Mouse (Mus musculus) adrenal gland, adult (tissue): ENCODE results near the gene Zfr2.

ENCODE experiments used
- DNase-seq, 2 experiments: peaks; one replicate each; pipeline ENCODE4 v3.0.0; 2022 to 2023; ENCODE audit warnings: low spot score in 1 of 2; ENCODE audit not compliant: inconsistent age in 2 of 2

Zfr2 gene

GRCm38 (mm10) chr10:81232580-81233225 is at the start of gene Zfr2:
Gene Zfr2, plus strand, starts transcription at chr10:81233155.
- peak; percentile 96 to 97 for DNase-seq

GRCm38 (mm10) chr10:81183805-81184204 is 49.1 kb upstream of the Zfr2 start, which contains the start of gene 4930442H23Rik:
Gene 4930442H23Rik, minus strand, starts transcription at chr10:81183849.
- DNase-seq: peak in 1 of 2 experiments; percentile 53

DNA sequence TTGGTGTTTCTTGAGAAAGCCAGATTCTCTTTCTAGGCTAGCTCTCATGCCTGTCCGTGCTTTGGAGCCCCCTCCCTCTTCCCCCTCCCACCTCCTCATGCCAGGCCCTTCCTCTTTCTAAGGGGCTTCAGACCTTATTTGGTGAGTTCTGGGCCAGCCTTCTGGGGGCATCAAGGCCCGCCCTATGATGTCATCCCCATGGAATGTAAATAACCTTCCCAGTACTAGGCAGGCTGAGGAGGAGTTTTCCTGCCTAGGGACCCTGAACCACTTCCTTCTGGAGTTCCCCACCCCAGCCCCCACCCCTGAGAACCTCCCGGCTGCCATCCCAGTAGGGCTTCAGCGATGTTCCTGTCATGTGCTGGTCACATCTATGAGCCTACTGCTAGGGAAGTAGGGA is 48.2 kb upstream of the Zfr2 start:
- peak in 1 of 2 experiments; percentile 43 for DNase-seq

GRCm38 (mm10) chr10:81187161-81187560 is 45.8 kb upstream of the Zfr2 start:
- no peak for DNase-seq

DNA sequence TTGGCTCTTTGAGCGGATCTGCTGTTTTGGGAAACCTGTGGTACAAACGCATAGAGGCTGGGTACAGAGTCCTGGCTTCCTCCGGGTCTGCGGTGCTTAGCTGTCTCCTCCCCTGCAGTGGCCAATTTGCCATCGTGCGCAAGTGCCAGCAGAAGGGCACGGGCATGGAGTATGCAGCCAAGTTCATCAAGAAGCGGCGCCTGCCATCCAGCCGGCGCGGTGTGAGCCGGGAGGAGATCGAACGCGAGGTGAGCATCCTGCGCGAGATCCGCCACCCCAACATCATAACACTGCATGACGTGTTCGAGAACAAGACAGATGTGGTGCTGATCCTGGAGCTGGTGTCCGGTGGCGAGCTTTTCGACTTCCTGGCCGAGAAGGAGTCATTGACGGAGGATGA is 43.1 kb upstream of the Zfr2 start:
- DNase-seq: peak in 1 of 2 experiments; percentile 30

DNA sequence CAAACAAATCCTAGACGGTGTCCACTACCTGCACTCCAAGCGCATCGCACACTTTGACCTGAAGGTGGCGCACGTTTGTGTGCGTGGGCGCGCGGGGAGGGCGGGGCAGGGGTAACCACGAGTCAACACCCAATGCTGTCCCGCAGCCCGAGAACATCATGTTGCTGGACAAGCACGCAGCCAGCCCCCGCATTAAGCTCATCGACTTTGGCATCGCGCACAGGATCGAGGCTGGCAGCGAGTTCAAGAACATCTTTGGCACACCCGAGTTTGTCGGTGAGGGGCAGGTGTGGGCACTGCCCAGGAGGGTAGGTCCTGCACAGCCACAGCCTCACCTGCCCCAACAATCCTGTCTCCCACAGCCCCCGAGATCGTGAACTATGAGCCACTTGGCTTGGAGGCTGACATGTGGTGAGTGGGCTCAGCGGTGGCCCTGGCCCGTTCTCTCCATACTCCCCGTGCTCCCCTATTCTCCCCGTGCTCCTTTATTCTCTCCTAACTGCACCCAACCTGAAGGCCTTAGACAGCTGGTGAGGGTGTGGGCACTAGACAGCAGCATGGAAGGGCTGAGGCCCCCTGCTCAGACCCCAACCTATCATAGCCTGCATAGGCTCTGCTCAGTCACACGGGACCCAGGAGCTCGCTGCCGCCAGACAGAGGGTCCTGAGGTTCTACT is 42.6 kb upstream of the Zfr2 start:
- peak in 1 of 2 experiments; percentile 61 for DNase-seq

- DNase-seq: peak in 1 of 2 experiments; percentile 57
These were observed 42.0 kb upstream of the Zfr2 start for GRCm38 (mm10) chr10:81190912-81191321.

DNA sequence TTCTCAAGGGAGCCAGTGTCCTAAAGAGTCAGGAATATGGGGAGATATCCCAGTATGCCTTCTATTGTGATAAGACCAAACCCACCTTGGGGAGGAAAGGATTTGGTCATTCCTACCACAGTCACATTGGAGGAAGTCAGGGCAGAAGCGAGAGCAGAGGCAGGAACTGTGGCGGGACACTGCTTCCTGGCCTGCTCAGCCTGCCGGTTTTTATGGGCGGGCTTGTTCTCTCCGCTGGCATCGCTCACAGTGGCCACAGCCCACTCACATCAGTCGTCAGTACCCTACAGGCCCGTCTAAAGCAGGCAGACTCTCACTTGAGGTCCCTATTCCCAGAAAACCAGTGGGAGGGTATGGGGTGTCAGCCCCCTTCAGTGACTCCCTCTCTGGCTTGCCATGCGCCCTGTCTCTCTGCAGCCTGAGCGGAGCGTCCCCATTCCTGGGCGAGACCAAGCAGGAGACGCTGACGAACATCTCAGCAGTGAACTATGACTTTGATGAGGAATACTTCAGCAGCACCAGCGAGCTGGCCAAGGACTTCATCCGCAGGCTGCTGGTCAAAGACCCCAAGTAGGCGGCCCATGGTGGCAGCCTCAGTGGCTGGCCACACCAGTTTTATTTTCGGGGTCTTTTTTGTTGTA is 41.5 kb upstream of the Zfr2 start:
- DNase-seq: no peak

DNA sequence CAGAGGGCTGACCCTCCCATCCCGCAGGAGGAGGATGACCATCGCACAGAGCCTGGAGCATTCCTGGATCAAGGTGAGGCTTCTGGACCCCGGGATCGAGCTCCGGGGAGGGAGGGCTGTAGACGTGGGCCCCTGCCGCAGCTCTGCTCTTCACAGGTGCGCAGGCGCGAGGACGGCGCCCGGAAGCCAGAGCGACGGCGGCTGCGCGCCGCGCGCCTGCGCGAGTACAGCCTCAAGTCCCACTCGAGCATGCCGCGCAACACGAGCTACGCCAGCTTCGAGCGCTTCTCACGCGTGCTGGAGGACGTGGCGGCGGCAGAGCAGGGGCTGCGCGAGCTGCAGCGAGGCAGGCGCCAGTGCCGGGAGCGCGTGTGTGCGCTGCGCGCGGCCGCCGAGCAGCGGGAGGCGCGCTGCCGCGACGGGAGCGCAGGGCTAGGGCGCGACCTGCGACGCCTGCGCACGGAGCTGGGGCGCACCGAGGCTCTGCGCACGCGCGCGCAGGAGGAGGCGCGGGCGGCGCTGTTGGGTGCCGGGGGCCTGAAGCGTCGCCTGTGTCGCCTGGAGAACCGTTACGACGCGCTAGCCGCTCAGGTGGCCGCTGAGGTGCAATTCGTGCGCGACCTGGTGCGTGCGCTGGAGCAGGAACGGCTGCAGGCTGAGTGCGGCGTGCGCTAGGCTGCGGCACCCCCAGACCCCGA is 40.5 kb upstream of the Zfr2 start:
- DNase-seq: peak; percentile 92 to 95

GRCm38 (mm10) chr10:81192968-81193501 is 39.9 kb upstream of the Zfr2 start:
- peak in 1 of 2 experiments; percentile 78 for DNase-seq

DNA sequence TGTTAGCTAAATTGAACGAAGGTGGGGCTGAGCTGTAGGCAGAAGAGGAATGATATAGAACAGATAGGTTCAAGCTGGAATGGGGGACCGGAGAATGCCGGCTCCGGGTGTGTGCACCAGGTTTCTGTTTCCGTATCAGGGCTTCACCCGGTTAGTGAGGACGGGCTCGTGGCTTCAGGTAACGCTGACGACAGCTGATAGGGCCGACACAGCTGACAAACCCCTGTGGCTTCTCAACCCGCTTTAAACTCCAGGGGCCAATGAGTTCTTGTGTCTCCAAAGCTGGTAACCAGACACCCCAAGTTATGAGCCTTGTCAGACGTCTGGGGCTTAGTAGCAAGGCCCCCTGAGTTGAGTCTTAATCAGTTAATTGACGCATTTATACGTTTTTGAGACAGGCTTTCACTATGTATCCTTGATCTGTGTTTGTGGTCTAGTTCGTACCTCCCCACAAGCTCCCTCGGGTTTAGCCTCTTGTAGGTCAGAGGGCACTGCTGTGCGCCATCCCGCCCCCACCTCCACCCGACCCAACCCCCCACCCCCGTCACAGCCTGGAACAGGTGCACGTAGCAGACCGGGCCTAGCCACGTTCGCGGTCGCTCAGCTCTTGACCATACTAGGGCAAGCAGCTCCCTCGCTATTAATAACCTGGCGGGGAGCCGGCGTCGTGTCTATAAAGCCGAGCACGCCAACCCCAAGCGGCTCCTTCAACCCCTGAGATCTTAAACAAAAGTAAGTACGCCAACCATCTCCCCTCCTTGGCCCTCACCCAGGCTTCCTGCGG is 38.8 kb upstream of the Zfr2 start:
- DNase-seq: peak in 1 of 2 experiments; percentile 65

GRCm38 (mm10) chr10:81195300-81195699 is 37.7 kb upstream of the Zfr2 start:
- peak in 1 of 2 experiments; percentile 32 for DNase-seq

DNA sequence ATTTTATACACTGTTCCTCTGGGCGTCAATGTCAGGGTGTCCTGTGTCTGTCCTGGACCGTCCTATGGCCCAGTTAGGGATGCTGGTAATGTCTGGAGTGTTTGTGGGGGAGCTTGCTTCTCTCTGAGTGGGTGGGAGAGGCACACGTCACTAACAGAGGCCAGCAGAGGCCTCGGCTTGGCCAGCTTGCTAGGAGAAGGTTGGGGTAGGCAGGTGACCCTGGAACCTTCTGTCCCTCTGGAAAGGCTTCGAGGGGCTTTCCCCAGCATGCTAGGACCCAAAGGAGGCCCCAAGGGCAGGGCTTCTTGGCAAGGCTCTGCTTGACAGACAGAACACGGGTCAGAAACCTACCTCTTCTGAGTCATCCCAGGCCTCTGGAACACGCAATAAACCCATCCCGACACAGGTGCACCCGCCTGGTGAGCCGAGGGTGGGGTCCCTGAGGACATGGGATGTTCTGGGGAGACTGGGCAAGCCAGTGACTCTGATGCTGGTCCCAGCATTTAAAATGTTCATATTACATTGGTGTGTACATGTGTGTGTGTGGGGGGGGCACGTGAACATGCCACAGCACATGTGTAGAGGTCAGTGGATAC is 36.4 kb upstream of the Zfr2 start:
- no peak for DNase-seq

GRCm38 (mm10) chr10:81197305-81197704 is 35.6 kb upstream of the Zfr2 start:
- DNase-seq: no peak

- DNase-seq: peak; percentile 40 to 85
These were observed 34.7 kb upstream of the Zfr2 start for GRCm38 (mm10) chr10:81198230-81198629.

GRCm38 (mm10) chr10:81198990-81199389 is 34.0 kb upstream of the Zfr2 start:
- DNase-seq: no peak

- DNase-seq: no peak
These were observed 32.8 kb upstream of the Zfr2 start for GRCm38 (mm10) chr10:81200141-81200540.

DNA sequence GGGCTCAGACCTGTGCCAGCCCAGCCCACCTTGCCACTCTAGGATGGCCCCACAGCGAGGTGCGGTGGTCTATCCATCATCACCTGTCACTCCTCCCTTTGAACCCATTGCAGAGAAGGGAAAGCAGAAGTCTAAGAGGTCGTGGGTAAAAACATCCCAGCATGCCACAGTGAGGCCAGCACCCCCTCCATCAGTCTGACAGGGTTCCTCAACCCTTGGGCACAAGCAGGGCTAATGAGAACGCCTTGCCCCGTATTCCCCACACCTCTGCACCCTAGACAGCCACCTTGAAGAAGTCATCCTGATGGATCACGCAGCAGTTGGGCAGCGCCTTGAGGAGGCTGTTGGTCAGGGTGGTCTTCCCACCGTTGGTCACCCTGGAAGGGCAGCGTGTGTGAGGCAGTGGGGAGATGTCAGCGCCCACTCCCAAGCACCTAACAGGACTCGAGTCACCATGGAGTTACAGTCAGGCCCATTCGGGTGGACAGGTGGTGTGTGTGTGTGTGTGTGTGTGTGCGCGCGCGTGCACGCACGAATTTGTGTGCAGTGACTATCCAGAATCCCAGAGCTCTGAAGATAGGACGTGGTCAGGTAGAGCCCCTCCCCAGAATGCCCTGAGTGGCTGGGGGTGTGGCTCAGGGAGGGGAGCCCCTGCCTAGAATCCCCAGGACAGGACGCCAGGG is 32.2 kb upstream of the Zfr2 start:
- no peak for DNase-seq
